Mouse (Mus musculus): ENCODE results near the gene Crim1. TPM values are rescaled to one million over a fixed set of nuclear protein-coding genes. Genes with fewer than 3 reads are reported as not detected.

Crim1 gene
- total and polyA plus RNA-seq, 3 experiments, result 14.1 to 72.8 (median 21.9) TPM

GRCm38 (mm10) chr17:78328287-78328686, 128.2 kb downstream of the Crim1 start:
- dilution Hi-C loops (cut with MboI; ENCODE audit: extremely low pct_ligation_motif_present, extremely low pct_unique_long_range_greater_than_20kb, low sequenced_read_pairs) (no loop called here), in situ Hi-C loops (cut with MboI; ENCODE audit: low pct_ligation_motif_present, low pct_unique_long_range_greater_than_20kb, low sequenced_read_pairs) (no loop called here)
- no peak for DNase-seq (ENCODE audit: extremely low read depth)
- Histone ChIP-seq H3K79me2 (replicated peaks; ENCODE audit: control insufficient read depth, extremely low read depth, insufficient read depth, poor library complexity, severe bottlenecking) (peaks cover 3% of the 10 kb centered on the region; the same call in 1 of the 2 replicates), H3K4me1 (ENCODE audit: control insufficient read depth in 1 of 2, insufficient read depth in 2 of 2) (peaks cover 2 to 11% of the 10 kb centered on the region in 2 experiments; a peak in 2 of 4 replicates), H3K36me3 (replicated peaks in 1 of 2; ENCODE audit: control insufficient read depth in 1 of 2, insufficient read depth in 1 of 2, low read length in 1 of 2) (peaks cover 40 to 73% of the 10 kb centered on the region in 2 experiments), H3K27ac (ENCODE audit: insufficient read depth, low read depth) (no peak overlapping the region), H3K27me3 (replicated peaks) (no peaks in the 10 kb centered on the region), H3K4me3 (replicated peaks in 1 of 3; ENCODE audit: low read depth in 2 of 3, low read length in 2 of 3, poor library complexity in 1 of 3) (no peak overlapping the region), H3K9me3 (replicated peaks; ENCODE audit: low read length) (no peaks in the 10 kb centered on the region), H3K4me2 (ENCODE audit: insufficient read depth, low read depth, poor library complexity, severe bottlenecking) (no peak overlapping the region), H3K9ac (ENCODE audit: insufficient read depth, low read depth) (no peak overlapping the region)
- TF ChIP-seq POLR2A (IDR thresholded peaks at IDR 0.05; ENCODE audit: low read depth, low read length) (no peak), PAX5 (IDR thresholded peaks at IDR 0.05; ENCODE audit: low read length) (no peak), E2F4 (IDR thresholded peaks at IDR 0.05; ENCODE audit: insufficient replicate concordance, low read depth, low read length) (no peak), USF2 (conservative IDR thresholded peaks at IDR 0.05; ENCODE audit: low read depth, low read length) (no peak), CHD1 (IDR thresholded peaks at IDR 0.05; ENCODE audit: low read depth, low read length) (no peak), HCFC1 (IDR thresholded peaks at IDR 0.05; ENCODE audit: low read depth, low read length) (no peak), MAFK (IDR thresholded peaks at IDR 0.05; ENCODE audit: insufficient replicate concordance, low read length) (no peak), CHD2 (IDR thresholded peaks at IDR 0.05; ENCODE audit: low read length) (no peak), TBP (conservative IDR thresholded peaks at IDR 0.05; ENCODE audit: low read depth, low read length) (no peak), MEF2A (IDR thresholded peaks at IDR 0.05; ENCODE audit: borderline replicate concordance, low read depth, low read length) (no peak), SMC3 (IDR thresholded peaks at IDR 0.05; ENCODE audit: low read depth, low read length) (no peak), MYC (IDR thresholded peaks at IDR 0.05; ENCODE audit: low read depth, low read length) (no peak), NRF1 (IDR thresholded peaks at IDR 0.05; ENCODE audit: low read depth, low read length) (no peak), USF1 (IDR thresholded peaks at IDR 0.05; ENCODE audit: low read depth, low read length) (no peak), EP300 (IDR thresholded peaks at IDR 0.05; ENCODE audit: low read length) (no peak), MXI1 (IDR thresholded peaks at IDR 0.05; ENCODE audit: low read depth, low read length) (no peak), CTCF (conservative IDR thresholded peaks at IDR 0.05 in 1 of 2, IDR thresholded peaks at IDR 0.05 in 1 of 2; ENCODE audit: low read depth in 2 of 2, low read length in 2 of 2) (no peak), SIN3A (IDR thresholded peaks at IDR 0.05; ENCODE audit: low read length) (no peak)

GRCm38 (mm10) chr17:78331438-78331837, 131.4 kb downstream of the Crim1 start:
- in situ Hi-C loops (cut with MboI; ENCODE audit: low pct_ligation_motif_present, low pct_unique_long_range_greater_than_20kb, low sequenced_read_pairs), result no loop called here
- H3K4me3 ChIP-seq (replicated peaks in 1 of 3; ENCODE audit: low read depth in 2 of 3, low read length in 2 of 3, poor library complexity in 1 of 3), result no peak overlapping the region
- no peaks in the 10 kb centered on the region for H3K9me3 ChIP-seq (replicated peaks; ENCODE audit: low read length)
- no peak for DNase-seq (ENCODE audit: extremely low read depth)
- H3K27ac ChIP-seq (ENCODE audit: insufficient read depth, low read depth), result no peak overlapping the region
- peaks cover 3% of the 10 kb centered on the region; the same call in 1 of the 2 replicates for H3K79me2 ChIP-seq (replicated peaks; ENCODE audit: control insufficient read depth, extremely low read depth, insufficient read depth, poor library complexity, severe bottlenecking)
- no peaks in the 10 kb centered on the region for H3K27me3 ChIP-seq (replicated peaks)
- H3K4me1 ChIP-seq (ENCODE audit: control insufficient read depth in 1 of 2, insufficient read depth in 2 of 2), result peaks cover 2 to 9% of the 10 kb centered on the region in 2 experiments; a peak in 2 of 4 replicates
- no peak overlapping the region for H3K9ac ChIP-seq (ENCODE audit: insufficient read depth, low read depth)
- no peak for TF ChIP-seq TBP (conservative IDR thresholded peaks at IDR 0.05; ENCODE audit: low read depth, low read length)
- no peak for TF ChIP-seq MAFK (IDR thresholded peaks at IDR 0.05; ENCODE audit: insufficient replicate concordance, low read length)
- no peak for TF ChIP-seq TCF12 (IDR thresholded peaks at IDR 0.05; ENCODE audit: low read depth, low read length)
- no peak for TF ChIP-seq SIN3A (IDR thresholded peaks at IDR 0.05; ENCODE audit: low read length)
- no peak for TF ChIP-seq ZMIZ1 (IDR thresholded peaks at IDR 0.05; ENCODE audit: low read depth, low read length)
- TF ChIP-seq MXI1 (IDR thresholded peaks at IDR 0.05; ENCODE audit: low read depth, low read length), result no peak
- TF ChIP-seq RCOR1 (conservative IDR thresholded peaks at IDR 0.05; ENCODE audit: low read depth, low read length), result no peak
- TF ChIP-seq USF1 (IDR thresholded peaks at IDR 0.05; ENCODE audit: low read depth, low read length), result no peak
- TF ChIP-seq MAX (IDR thresholded peaks at IDR 0.05; ENCODE audit: low read length), result no peak
- no peak for TF ChIP-seq KAT2A (IDR thresholded peaks at IDR 0.05; ENCODE audit: insufficient replicate concordance, low read length)
- no peak for TF ChIP-seq HCFC1 (IDR thresholded peaks at IDR 0.05; ENCODE audit: low read depth, low read length)
- no peak for TF ChIP-seq JUND (conservative IDR thresholded peaks at IDR 0.05; ENCODE audit: low read depth, low read length)
- no peak for TF ChIP-seq POLR2AphosphoS2 (IDR thresholded peaks at IDR 0.05; ENCODE audit: low read depth, low read length)
- TF ChIP-seq ZNF384 (IDR thresholded peaks at IDR 0.05; ENCODE audit: low read depth, low read length), result no peak
- TF ChIP-seq POLR2A (IDR thresholded peaks at IDR 0.05; ENCODE audit: low read depth, low read length), result no peak
- TF ChIP-seq IRF4 (IDR thresholded peaks at IDR 0.05; ENCODE audit: low read depth, low read length), result no peak
- no peak for TF ChIP-seq JUN (IDR thresholded peaks at IDR 0.05; ENCODE audit: insufficient read depth, low read depth, low read length)
- TF ChIP-seq USF2 (conservative IDR thresholded peaks at IDR 0.05; ENCODE audit: low read depth, low read length), result no peak
- TF ChIP-seq E2F4 (IDR thresholded peaks at IDR 0.05; ENCODE audit: insufficient replicate concordance, low read depth, low read length), result no peak
- peaks cover 58 to 76% of the 10 kb centered on the region in 2 experiments for H3K36me3 ChIP-seq (replicated peaks in 1 of 2; ENCODE audit: control insufficient read depth in 1 of 2, insufficient read depth in 1 of 2, low read length in 1 of 2)
- dilution Hi-C loops (cut with MboI; ENCODE audit: extremely low pct_ligation_motif_present, extremely low pct_unique_long_range_greater_than_20kb, low sequenced_read_pairs), result no loop called here
- no peak overlapping the region for H3K4me2 ChIP-seq (ENCODE audit: insufficient read depth, low read depth, poor library complexity, severe bottlenecking)

Measured in CH12.LX (cell line).